Mouse (Mus musculus): ENCODE measurements around the gene Antxr1.
"Not testable (repeated sequence)": the region's sequence is repeated elsewhere in the genome, so short reads cannot be mapped to it uniquely, and the experiment has no call there.

Antxr1 gene

DNA sequence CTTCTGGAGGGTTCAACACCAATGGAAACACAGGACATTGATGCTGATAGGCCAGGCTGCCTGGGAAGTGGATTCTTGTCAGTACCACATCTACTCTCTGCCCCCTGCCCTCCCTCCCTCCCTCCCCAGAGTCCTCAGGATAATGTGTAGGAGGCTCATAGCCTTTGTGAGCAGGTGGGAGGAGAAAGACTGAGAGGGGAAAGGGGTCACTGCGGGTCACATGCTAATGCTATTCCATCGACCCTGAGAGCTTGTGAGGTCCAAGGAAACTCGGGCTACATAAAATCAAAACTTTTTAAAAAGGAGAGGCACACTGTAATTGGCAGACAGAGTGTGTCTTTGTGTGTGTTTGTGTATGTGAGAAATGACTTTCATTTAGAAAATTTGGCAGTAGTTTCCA lies 236.4 kb downstream of the Antxr1 start:
- DNase-seq = no peak

DNA sequence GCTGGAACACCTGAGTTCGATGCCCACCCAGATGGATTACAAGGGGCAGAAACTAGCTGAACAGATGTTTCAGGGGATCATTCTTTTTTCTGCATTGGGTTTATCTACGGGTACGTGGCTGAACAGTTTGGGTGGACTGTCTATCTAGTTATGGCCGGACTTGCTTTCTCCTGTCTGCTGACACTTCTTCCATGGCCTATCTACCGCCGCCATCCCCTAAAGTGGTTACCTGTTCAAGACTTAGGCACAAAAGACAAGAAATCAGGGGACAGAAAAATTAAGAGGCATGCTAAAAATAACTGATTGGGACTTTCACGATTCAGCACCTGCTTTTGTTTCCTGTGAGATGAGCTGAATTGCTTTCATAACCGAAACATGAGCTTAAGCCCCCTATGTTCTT lies 242.0 kb downstream of the Antxr1 start:
- DNase-seq = not testable (repeated sequence)

DNA sequence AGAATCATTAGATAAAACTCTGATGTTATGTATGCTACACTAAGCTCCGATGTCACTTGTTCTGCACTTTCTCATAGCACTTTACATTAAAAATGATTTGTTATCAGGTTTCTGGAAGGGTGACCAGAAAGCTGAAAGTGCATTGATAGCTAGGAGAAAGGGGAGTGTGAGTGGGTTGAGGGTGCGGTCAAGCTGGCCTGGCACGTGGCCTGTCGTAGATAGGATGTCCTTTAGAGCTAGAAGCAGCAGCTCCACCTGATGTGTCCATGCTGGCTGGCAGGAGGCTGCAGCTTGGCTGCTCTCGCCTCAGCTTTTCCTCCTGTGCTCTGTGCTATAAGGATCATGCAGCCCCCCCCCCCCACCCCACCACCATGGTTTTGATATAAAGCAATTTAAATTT lies 243.1 kb downstream of the Antxr1 start:
- no peak for DNase-seq

DNA sequence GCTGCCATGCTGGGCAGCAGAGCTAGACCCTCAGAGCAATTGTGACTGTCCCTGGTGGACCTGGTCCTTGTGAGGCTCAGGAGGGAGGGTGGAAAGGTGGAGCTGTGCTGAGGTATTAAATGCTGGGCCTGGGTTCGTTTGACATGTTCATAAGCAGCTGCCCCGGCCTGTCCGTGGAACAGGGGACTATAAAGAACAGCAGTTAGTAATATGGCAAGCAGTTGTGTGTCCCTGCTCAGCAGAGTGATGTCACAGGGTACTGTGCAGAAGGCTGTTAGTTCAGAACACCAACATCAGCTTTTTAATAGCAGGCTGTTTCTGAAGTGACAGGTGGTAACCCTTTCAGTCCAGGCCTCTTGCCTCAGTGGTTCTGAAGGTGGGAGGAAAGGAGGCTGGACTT lies 244.7 kb downstream of the Antxr1 start:
- DNase-seq = no peak

DNA sequence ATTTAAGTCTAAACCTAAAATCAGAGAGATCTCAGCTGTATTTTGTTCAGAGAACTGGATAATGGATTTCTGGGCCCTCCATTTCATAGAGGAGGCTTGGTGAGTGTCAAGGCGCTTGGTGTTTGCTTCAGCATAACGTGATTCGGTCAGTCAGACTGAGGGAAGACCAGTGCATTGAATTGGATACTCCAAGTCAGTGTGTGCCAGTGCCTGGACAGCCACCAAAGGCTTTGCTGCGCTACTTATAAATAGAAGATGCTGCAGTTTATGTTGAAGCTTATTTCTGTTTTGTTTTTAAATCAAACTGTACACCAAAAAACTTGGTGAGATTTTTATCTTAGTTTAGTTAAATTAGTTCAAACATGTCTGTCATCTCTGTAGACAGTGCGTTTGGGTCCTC lies 247.3 kb downstream of the Antxr1 start:
- no peak for DNase-seq

DNA sequence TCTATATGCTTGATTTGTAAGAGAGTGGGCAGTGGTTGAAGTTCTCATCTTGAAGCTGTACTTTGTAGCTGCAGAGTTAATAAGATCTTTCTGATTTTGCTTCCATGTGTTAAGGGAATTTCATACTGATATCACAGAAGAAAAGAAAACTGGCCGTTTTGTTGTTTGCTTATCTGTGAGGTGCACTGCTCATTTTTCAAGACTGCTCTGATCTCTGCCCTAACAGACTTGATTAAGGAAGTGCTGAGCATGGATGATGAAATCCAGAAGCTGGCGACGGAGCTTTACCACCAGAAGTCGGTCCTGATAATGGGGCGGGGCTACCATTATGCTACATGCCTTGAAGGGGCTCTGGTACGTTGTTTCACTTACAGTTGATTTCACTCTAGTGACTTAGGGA lies 250.6 kb downstream of the Antxr1 start:
- DNase-seq = no peak
